Comparison of ENCODE assay signal across 15 mouse cellular contexts in genomic region chr19:23956299-23956975, GRCm38 (mm10).
DNase-seq lines count a peak whose midpoint lies in the region; ATAC-seq lines count a peak whose summit lies in the region.
"Had no signal": no experiment of that assay in that cellular context is flagged by ENCODE, and none has a peak within 500 bp of the region (broad histone marks: within the 10 kb centered on the region; RNA-seq: fewer than 3 reads in every experiment).

No protein-coding gene starts in this region.

- H3K9ac ChIP-seq in heart, embryonic 13.5 days, result no peak overlapping the region

- H3K4me1 ChIP-seq in heart, embryonic 13.5 days, result peaks cover 42% of the 10 kb centered on the region

- H3K4me2 ChIP-seq in heart, embryonic 13.5 days, result peak overlapping the region; percentile 24; the same call in 1 of the 2 replicates
- H3K4me2 ChIP-seq: midbrain, embryonic 11.5 days had no signal

- H3K27ac ChIP-seq in heart, embryonic 13.5 days (replicated peaks), result no peak overlapping the region

- WGBS in heart, embryonic 13.5 days, result 45% methylated on average over 17 of the region's 17 CpGs

- H3K27me3 ChIP-seq in heart, embryonic 13.5 days (replicated peaks), result no peaks in the 10 kb centered on the region

- DNase-seq in heart, postnatal 36 days, result no peak
- DNase-seq in retina, embryonic 14.5 days (ENCODE audit: low spot score), result peak; percentile 43
- DNase-seq in retina, postnatal 1 day, result no peak
- DNase-seq in WW6 (ENCODE audit: low read depth, low spot score), result peak; percentile 65
- DNase-seq in testis, postnatal 10 days (ENCODE audit: low spot score), result peak; percentile 76
- DNase-seq in urinary bladder, postnatal 14 days (ENCODE audit: low spot score), result no peak
- DNase-seq: cerebellum, adult 9-11 months; layer of hippocampus, adult 9-11 months; left cerebral cortex, postnatal 4 days; right cerebral cortex, postnatal 14 days; thymus, adult 2 months had no signal

- no peaks in the 10 kb centered on the region for H3K36me3 ChIP-seq in heart, embryonic 13.5 days

- H3K4me3 ChIP-seq in heart, embryonic 13.5 days, result no peak overlapping the region
- H3K4me3 ChIP-seq: erythroblast, embryonic 14.5 days had no signal

- ATAC-seq in heart, embryonic 13.5 days (ENCODE audit: extremely low read depth, insufficient number of reproducible peaks, low FRiP score, low TSS enrichment), result peak; percentile 15; the same call in 1 of the 2 replicates
- no peak for ATAC-seq in activated CD4-positive, CD25-positive, alpha-beta regulatory T cell, adult 4 months

- intact Hi-C loops in heart, postnatal 36 days (cut with DNase I), result no loop called here

- no peaks in the 10 kb centered on the region for H3K9me3 ChIP-seq in heart, embryonic 13.5 days

Comparison
In these comparisons a context has a peak if more than half of its experiments do, and no peak if none do; other contexts are left out.
1. DNase-seq: peak in retina, embryonic 14.5 days (single experiment), WW6 (single experiment) and testis, postnatal 10 days (single experiment); none in heart, postnatal 36 days (0 of 2), retina, postnatal 1 day (single experiment) and urinary bladder, postnatal 14 days (single experiment).